Mouse (Mus musculus) spleen, adult 2 months (tissue): ENCODE measurements around the gene Itprid1.

Source experiments
- CTCF ChIP-seq: fragments of 200-500 bp; IDR thresholded peaks from 2 replicates; pipeline ENCODE4 v1.5.1; 2011; ENCODE audit warnings: mild to moderate bottlenecking, inconsistent platforms; ENCODE audit not compliant: insufficient read depth, insufficient read length, insufficient replicate concordance; ENCODE audit errors: extremely low read depth
- POLR2A ChIP-seq: fragments of 200-500 bp; IDR thresholded peaks from 2 replicates; pipeline ENCODE4 v1.6.1; 2011; ENCODE audit warnings: low read depth, low read length, inconsistent platforms

DNA sequence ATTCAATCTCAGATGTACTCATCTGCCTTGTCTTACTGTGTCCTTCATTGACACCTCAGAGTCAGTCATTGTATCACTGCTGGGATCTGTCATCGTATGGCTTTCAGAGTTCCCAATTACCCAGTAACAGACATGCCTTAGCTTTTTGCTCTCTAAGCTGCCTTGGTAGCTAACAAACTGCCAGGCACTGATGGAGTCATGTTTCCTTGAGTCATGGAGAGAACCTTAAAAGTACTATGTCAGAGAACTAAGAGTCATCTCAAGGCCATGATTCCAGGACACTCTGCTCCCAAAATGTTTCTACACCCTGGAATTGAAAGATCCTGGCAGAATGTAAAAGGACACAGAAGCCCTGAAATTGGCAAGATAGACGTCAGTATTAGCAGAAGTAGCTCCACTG, 143.1 kb downstream of the Itprid1 start:
- TF ChIP-seq POLR2A (no peak), CTCF (no peak)
